Mouse (Mus musculus): Measurements from ENCODE around the gene Olfr1381.
"Not testable (repeated sequence)": the region's sequence is repeated elsewhere in the genome, so short reads cannot be mapped to it uniquely, and the experiment has no call there.

Olfr1381 gene

DNA sequence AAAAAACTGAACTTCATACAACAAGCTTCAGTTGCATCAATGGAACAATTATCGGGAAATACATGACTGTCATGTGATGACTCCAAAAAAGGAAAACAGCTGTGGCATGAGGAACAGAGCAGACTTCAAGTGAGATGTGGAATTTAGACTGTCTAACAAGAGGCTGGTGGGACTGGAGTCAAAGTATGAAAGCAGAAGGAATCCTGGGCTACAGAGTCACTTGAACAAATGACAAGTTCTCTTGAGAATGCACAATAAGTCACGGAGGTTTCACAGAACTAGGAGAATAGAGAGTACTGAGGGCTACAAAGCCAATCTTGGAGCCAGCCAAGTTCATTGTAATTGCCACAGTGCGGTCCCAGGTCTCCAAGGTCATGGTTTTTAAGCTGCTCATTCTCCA is at the start of gene Olfr1381:
Gene Olfr1381 (plus strand): TSS at position 301 of the 400 bp plus-strand sequence.
- DNase-seq (ENCODE audit: low read depth, low spot score), result not testable (repeated sequence)

DNA sequence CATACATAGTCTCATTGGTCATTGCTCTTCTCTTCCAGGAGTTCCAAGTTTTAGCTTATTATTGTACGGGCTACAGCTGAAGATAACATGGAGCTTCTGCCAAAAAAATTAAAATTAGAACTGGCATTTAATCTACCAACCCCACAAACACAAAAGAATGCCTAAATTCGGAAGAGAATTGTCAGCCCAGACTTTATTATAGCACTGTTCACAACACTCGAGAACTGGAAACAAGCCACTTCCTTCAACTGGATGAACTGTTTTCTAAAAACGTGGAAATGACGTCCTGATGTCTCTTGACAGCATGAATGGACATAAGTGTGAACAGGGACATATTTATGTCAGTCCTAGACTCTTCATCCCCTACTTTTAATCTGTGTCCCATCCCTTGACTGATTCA is 25.2 kb upstream of the Olfr1381 start:
- no peak for DNase-seq (ENCODE audit: low read depth, low spot score)

DNA sequence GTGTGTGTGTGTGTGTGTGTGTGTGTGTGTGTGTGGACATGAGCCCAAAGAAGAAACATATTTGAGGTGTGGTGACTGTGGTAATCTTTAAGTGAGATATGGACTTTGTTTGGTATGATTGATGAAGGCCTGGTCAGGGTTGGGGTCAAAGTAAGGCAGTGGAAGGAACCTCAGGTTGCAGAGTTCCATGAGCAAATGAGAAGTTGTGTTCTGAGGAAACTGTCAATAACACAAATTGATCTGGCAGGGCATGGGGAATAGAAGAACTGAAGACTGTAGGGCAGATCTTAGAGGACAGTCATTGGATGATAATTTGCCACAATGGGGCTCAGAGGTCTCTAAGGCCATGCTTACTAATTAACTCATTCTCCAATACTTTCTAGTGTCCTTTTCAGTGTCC is 23.9 kb upstream of the Olfr1381 start, which contains the start of gene Olfr1383:
Gene Olfr1383 (plus strand): TSS at position 301 of the 400 bp plus-strand sequence.
- DNase-seq (ENCODE audit: low read depth, low spot score), result no peak

DNA sequence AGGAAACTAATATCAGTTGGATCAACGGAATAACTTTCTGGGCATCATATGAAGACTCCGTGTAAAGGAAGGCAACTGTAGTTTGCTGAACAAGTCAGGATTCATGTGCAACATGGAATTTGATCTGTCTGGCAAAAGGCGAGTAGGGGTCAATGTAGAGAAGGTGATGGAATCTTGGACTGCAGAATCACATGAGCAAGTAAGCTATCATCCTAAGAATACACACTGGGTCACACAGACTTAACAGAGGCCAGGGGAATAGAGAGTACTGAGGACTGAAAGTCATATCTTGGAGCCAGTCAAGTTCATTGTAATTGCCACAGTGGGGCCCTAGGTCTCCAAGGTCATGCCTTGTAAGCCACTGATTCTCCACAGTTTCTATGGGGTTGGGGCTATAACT is 15.3 kb upstream of the Olfr1381 start, which contains the start of gene Olfr1382:
Gene Olfr1382 (plus strand): TSS at position 301 of the 400 bp plus-strand sequence.
- DNase-seq (ENCODE audit: low read depth, low spot score), result no peak

DNA sequence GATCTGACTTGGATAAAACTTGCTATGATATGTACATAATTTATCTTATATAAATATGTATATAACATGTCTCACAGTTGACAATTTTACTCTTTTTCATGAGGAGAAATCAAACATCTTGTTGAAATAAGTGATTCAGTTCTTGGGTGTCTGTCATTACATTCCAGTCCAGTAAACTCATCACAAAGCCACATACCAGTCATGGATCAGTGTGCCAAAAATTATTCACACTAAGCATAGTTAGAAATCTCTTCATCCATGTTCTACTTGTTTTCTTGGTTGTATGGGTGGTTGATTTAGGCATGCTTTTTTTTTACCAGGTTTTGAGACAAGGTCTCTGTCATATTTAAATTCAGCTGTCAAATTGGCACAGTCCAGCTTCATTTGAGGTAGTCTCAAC is 10.5 kb upstream of the Olfr1381 start:
- no peak for DNase-seq (ENCODE audit: low read depth, low spot score)

DNA sequence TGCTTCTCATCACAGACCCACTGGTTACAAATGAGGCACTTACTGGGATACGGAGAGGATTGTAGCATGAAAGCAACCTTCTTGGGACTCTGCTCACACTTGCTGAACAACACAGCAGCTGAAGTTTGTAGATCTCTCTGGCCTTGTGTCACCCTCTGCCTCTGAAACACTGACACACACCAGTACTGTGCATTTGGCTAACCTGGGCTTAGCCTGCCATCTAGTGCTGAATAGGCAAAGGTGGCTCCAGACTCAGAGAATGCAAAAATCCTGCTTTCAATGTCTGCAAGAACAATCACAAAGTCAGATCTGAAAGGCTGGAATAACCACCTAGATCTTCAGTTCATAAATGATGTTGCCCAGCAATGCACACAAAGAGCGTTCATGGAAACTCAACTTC is 6.6 kb upstream of the Olfr1381 start:
- DNase-seq (ENCODE audit: low read depth, low spot score), result peak; percentile 6

DNA sequence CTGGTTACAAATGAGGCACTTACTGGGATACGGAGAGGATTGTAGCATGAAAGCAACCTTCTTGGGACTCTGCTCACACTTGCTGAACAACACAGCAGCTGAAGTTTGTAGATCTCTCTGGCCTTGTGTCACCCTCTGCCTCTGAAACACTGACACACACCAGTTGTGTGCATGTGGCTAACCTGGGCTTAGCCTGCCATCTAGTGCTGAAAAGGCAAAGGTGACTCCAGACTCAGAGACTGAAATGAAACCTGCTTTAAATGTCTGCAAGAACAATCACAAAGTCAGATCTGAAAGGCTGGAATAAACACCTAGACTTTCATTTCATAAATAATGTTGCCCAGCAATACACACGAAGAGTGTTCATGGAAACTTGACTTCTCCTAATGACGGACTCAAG is 10.8 kb downstream of the Olfr1381 start:
- peak; percentile 33 for DNase-seq (ENCODE audit: low read depth, low spot score)

DNA sequence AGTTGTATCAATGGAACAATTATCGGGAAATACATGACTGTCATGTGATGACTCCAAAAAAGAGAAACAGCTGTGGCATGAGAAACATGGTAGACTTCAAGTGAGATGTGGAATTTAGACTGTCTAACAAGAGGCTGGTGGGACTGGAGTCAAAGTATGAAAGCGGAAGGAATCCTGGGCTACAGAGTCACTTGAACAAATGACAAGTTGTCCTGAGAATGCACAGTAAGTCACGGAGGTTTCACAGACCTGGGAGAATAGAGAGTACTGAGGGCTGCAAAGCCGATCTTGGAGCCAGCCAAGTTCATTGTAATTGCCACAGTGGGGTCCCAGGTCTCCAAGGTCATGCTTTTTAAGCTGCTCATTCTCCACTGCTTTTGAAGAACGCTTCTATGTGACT is 13.3 kb downstream of the Olfr1381 start, which contains the start of gene Olfr1380:
Gene Olfr1380 (plus strand): TSS at position 301 of the 400 bp plus-strand sequence.
- not testable (repeated sequence) for DNase-seq (ENCODE audit: low read depth, low spot score)

DNA sequence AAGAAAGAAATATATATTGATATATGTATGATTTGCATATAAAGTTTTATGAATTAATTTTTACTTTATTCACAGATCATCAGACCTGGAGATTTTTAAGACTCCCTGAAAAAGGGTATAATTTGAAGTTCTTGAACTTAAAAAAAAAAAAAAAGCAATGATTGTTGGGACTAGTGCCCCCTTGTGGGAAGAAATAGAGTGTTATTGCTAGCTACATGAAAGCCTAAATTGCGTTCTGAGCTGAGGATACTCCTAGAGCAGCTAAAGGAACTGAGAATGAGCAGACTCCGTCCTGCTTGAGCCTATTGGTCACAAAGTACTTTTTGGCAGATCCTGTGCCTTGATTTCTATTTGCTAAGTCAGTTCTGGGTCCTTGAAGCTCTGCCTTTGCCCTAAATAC is 31.8 kb downstream of the Olfr1381 start:
- DNase-seq (ENCODE audit: low read depth, low spot score), result peak; percentile 41

DNA sequence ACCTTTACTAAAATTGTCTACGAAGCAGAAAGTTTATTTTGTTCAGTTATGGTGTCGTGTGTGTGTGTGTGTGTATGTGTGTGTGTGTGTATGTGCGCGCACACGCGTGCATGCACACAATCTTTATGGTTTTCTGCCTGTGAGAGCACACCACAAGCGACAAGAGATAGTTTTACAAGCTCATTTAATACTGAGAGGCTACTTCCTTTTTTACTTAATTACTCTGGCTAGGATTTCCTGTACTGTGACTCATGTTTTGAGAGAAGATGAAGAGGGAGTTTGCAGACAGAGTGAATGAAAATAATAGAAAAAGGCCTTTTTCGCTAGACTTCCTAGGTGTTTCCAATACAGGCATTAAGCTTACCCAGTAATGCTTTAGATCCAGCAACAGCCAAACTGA is 37.2 kb downstream of the Olfr1381 start:
- not testable (repeated sequence) for DNase-seq (ENCODE audit: low read depth, low spot score)

DNA sequence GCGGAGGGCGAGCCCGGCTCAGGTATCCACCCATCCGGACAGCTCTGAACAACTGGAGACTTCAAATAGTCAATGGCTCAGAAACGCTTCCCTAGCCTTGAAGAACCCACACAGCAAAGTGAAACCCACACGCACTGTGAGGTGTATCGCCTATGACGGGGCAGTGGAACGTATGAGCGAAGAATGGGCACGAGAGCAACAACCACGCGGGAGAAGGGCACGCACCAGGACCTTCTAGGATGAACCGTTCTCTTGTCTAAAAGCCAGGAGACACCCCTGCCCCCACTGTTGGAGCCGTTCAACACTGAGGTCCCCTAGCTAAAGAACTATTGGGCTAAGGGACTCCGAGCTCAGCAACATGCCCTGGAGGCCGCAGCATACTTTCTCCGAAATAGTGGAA is 47.0 kb downstream of the Olfr1381 start:
- DNase-seq (ENCODE audit: low read depth, low spot score), result no peak

DNA sequence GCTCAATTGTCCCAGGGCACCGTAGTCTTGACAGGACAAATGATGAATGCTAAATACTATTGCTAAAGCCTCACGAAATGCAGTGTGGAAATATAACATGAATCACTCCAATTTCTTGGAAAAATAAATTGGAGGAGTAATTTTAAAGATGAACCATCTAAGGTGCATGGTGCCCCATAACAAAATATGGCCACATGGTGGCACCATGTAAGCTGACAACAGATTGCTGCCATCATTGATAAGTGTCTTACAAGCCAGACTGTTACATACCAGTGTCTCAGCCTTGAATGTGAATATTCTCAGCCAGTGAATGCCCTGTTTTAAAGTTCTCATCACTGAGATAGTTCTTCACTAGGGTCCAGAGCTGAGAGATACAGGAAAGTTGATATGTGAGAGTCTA is 53.9 kb downstream of the Olfr1381 start:
- DNase-seq (ENCODE audit: low read depth, low spot score), result not testable (repeated sequence)
